ENCODE assay signal across 9 mouse cellular contexts in the genomic region with DNA sequence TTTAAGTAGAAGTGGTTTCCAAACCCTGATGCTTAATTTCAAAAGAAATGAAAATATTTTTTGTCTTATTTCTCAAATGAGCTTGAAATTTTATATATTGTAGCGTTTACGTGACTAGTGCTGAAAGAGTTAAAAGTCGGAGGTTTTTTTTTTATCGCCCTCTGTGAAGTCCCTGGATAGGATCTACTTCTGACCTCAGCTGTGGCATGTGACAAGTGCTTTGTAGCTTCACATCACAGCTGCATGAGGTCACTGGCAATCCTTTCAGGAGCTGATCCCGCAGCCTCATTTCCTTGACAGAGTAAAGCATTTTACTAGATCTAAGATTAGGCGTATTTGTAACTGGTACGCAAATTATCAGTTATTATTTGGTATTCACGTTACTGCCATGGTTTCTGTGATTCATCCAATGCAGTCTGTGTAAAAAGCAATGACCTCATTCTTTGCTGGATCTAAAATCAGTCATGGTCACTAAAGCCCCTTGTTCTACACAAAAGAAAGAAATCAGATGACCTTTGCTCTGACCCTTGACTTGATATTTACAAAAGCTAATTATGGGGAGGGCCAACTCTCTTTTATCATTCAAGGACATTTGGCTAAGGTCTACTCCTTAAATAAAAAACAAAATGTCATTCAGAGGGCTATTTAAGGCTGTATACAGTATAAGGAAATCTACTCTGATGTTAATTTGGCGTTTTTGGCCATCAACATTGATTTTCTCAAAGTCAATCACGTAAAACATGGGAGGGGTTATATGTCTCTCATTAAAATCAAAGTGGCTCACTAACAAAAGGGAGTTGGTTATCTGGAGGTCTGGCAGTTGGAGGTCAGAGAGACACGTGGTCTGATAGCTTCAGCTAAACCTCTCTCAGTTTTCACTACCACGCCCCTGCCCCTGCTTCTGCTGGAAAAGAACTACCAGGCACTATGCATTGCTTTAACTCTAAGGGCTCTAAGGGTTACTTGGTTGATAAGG.
DNase-seq lines count a peak whose midpoint lies in the region; ATAC-seq and TF ChIP-seq lines count a peak whose summit lies in the region.
"Had no signal": no experiment of that assay in that cellular context is flagged by ENCODE, and none has a peak within 500 bp of the region (broad histone marks: within the 10 kb centered on the region; RNA-seq: fewer than 3 reads in every experiment).

No protein-coding gene starts in this region.

- DNase-seq in heart, embryonic 10.5 days (ENCODE audit: low spot score): peak; percentile 85
- DNase-seq in heart, adult 8-10 months (ENCODE audit: low spot score): no peak
- DNase-seq in embryo, embryonic 10.5 days (ENCODE audit: low spot score): peak; percentile 92
- peak; percentile 61 for DNase-seq in midbrain, postnatal 0 days (ENCODE audit: low spot score)
- DNase-seq in adrenal gland, postnatal 4 days (ENCODE audit: low spot score in 2 of 2): no peak
- DNase-seq in gastrocnemius, postnatal 25 days: no peak

- no peak overlapping the region for H3K9ac ChIP-seq in hindbrain, embryonic 12.5 days
- 0 out of 2 replicates have a peak overlapping the region, but pooled peaks have one; percentile 39 for H3K9ac ChIP-seq in midbrain, postnatal 0 days (replicated peaks; ENCODE audit: low read length, poor library complexity, severe bottlenecking)

- 4% methylated on average over 12 of the region's 12 CpGs for WGBS in heart, embryonic 10.5 days
- 7% methylated on average over 12 of the region's 12 CpGs for WGBS in hindbrain, embryonic 12.5 days
- WGBS in midbrain, postnatal 0 days: 7% methylated on average over 12 of the region's 12 CpGs

- TF ChIP-seq CTCF in midbrain, postnatal 0 days (IDR thresholded peaks at IDR 0.05): no peak

- peaks cover 24% of the 10 kb centered on the region for H3K4me1 ChIP-seq in heart, embryonic 10.5 days
- H3K4me1 ChIP-seq in hindbrain, embryonic 12.5 days: peaks cover 19% of the 10 kb centered on the region
- H3K4me1 ChIP-seq in midbrain, postnatal 0 days (ENCODE audit: insufficient read depth, low read length): peaks cover 12% of the 10 kb centered on the region; the same call in 1 of the 2 replicates

- H3K36me3 ChIP-seq in heart, embryonic 10.5 days: no peaks in the 10 kb centered on the region
- H3K36me3 ChIP-seq in hindbrain, embryonic 12.5 days: no peaks in the 10 kb centered on the region
- no peaks in the 10 kb centered on the region for H3K36me3 ChIP-seq in midbrain, postnatal 0 days (ENCODE audit: insufficient read depth, low read length)
- H3K36me3 ChIP-seq: G1E had no signal

- H3K27me3 ChIP-seq in heart, embryonic 10.5 days (ENCODE audit: insufficient read depth, poor library complexity, severe bottlenecking): no peaks in the 10 kb centered on the region
- H3K27me3 ChIP-seq in hindbrain, embryonic 12.5 days: no peaks in the 10 kb centered on the region
- H3K27me3 ChIP-seq in midbrain, postnatal 0 days (ENCODE audit: insufficient read depth, low read length): no peaks in the 10 kb centered on the region

- H3K27ac ChIP-seq in heart, embryonic 10.5 days: peak overlapping the region; percentile 87
- peak overlapping the region; percentile 86 for H3K27ac ChIP-seq in hindbrain, embryonic 12.5 days
- peak overlapping the region; percentile 73; the same call in 1 of the 2 replicates for H3K27ac ChIP-seq in midbrain, postnatal 0 days (ENCODE audit: low read depth, low read length)

- H3K4me2 ChIP-seq in hindbrain, embryonic 12.5 days (replicated peaks): peak overlapping the region; percentile 14; the same call in 1 of the 2 replicates
- H3K4me2 ChIP-seq in midbrain, postnatal 0 days (ENCODE audit: low read depth, low read length, poor library complexity, severe bottlenecking): peak overlapping the region; percentile 26; the same call in 1 of the 2 replicates

- peak; percentile 82 for ATAC-seq in hindbrain, embryonic 12.5 days (ENCODE audit: low FRiP score)
- ATAC-seq in midbrain, postnatal 0 days (ENCODE audit: low FRiP score): peak; percentile 60; the same call in 1 of the 2 replicates
- ATAC-seq in megakaryocyte, adult 5-6 weeks (ENCODE audit: poor library complexity, severe bottlenecking): no peak

- 0 out of 2 replicates have a peak overlapping the region, but pooled peaks have one; percentile 12 for H3K4me3 ChIP-seq in heart, embryonic 10.5 days
- no peak overlapping the region for H3K4me3 ChIP-seq in hindbrain, embryonic 12.5 days
- no peak overlapping the region for H3K4me3 ChIP-seq in midbrain, postnatal 0 days (ENCODE audit: low read depth, low read length)

- H3K9me3 ChIP-seq in heart, embryonic 10.5 days: no peaks in the 10 kb centered on the region
- no peaks in the 10 kb centered on the region for H3K9me3 ChIP-seq in hindbrain, embryonic 12.5 days (replicated peaks)
- no peaks in the 10 kb centered on the region for H3K9me3 ChIP-seq in midbrain, postnatal 0 days (ENCODE audit: low read length)
- H3K9me3 ChIP-seq: G1E had no signal

Comparison
In these comparisons a context has a peak if more than half of its experiments do, and no peak if none do; other contexts are left out.
1. DNase-seq: peak in heart, embryonic 10.5 days (single experiment), embryo, embryonic 10.5 days (single experiment) and midbrain, postnatal 0 days (single experiment); none in heart, adult 8-10 months (single experiment), adrenal gland, postnatal 4 days (0 of 2) and gastrocnemius, postnatal 25 days (single experiment).
2. Peak in every context shown above with its lines, with median percentiles within 50 percentile points of each other: H3K27ac ChIP-seq.